Mouse (Mus musculus): ENCODE results near the gene Lrrc20. TPM values are rescaled to one million over a fixed set of nuclear protein-coding genes. Genes with fewer than 3 reads are reported as not detected.

Gene Lrrc20
- polyA plus RNA-seq, 1 experiment from 2014 or later = 13.3 TPM

DNA sequence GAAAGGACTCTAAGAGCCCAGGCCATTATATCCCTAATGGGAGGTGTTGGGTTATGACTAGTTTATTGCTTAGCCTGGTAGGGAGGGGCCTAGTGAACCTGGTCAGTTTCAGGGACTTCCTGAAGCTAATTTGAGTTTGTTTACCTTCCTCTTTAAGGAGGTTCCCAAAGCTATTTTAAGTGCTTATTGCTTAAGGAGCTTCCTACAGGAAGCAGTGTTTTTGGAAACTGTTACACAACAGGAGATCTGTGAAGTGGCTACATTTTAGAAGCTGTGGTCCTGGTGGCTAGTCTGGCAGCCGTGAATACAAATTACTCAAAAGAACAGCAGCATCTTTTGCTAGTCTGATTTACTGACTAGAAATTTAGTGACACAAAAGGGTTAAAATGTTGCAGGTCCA lies 1.3 kb upstream of the Lrrc20 start:
- no peak for ATAC-seq (ENCODE audit: insufficient number of reproducible peaks, insufficient read depth, low FRiP score, low read depth)
- H3K27ac ChIP-seq (replicated peaks in 1 of 2; ENCODE audit: control insufficient read depth in 1 of 2, insufficient read depth in 1 of 2, low read depth in 2 of 2, low read length in 2 of 2) = peak overlapping the region; percentile 90 to 95
- 61% methylated on average over 1 of the region's 1 CpGs for WGBS
- H3K4me2 ChIP-seq (ENCODE audit: low read length) = peak overlapping the region; percentile 18; the same call in 1 of the 2 replicates
- peaks cover 7 to 33% of the 10 kb centered on the region in 2 experiments for H3K4me1 ChIP-seq (ENCODE audit: control insufficient read depth in 2 of 2, insufficient read depth in 2 of 2, low read length in 2 of 2)
- no peaks in the 10 kb centered on the region for H3K27me3 ChIP-seq (ENCODE audit: control insufficient read depth, insufficient read depth, low read length)
- H3K9ac ChIP-seq (ENCODE audit: low read length) = no peak overlapping the region
- H3K4me3 ChIP-seq (ENCODE audit: control insufficient read depth in 1 of 2, insufficient read depth in 1 of 2, low read depth in 1 of 2, low read length in 2 of 2) = no peak overlapping the region
- no peaks in the 10 kb centered on the region for H3K36me3 ChIP-seq (ENCODE audit: control insufficient read depth, insufficient read depth, low read length)
- no peaks in the 10 kb centered on the region for H3K9me3 ChIP-seq (ENCODE audit: control insufficient read depth, low read length)

DNA sequence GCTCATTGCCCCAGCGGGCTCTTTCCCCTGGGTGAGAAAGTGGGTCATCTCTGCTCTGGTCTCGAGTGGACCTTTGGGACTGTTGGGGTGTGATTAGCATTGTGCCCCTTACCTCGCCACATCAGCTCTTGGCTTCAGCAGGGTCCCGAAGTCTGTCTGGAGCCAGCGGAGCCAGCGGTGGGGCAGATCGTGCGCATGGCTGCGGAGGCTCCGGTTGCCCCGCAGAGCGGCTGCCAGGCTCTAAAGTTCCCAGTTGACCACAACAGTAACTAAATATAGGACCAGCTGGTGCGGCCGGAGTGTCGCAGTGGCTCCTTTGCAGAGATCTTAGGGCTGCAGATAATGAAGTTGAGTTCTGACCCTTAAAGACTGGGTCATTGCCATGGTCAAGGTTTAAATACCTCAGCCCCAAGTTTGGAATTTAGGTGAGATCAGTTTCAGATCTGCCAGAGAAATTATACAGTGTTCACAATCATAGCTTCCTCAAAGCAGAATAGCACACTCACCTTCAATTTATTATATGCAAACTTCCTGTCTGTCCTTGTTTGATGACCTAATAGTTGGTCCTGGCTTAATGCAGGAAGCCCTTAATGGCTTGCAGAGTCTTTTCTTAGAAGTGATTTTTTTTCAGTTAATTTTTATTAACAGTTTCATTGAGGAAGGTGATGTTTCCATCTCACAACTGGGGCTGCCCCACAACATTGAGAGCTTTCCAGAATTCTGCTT lies 1.0 kb downstream of the Lrrc20 start:
- under 1% methylated on average over 15 of the region's 15 CpGs for WGBS
- H3K9me3 ChIP-seq (ENCODE audit: control insufficient read depth, low read length) = no peaks in the 10 kb centered on the region
- ATAC-seq (ENCODE audit: insufficient number of reproducible peaks, insufficient read depth, low FRiP score, low read depth) = no peak

DNA sequence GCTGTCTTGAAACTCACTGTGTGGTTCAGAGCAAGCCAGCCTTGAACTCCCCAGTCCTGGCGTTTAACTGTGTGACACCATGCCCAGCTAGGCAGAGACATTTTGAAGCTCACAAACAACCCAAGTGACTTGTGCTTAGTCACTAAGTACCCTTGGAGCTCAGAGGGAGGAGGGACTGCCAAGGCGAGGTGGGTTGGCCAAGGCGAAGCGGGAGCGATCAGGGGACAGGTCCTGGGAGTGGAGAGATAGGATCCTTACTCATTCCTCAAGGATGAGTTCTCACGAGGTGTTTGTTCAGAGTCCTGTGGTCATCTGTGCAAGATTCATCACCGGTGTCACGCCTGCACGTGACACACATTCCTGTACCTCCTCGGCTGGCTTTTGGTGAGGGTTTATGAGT lies 3.9 kb downstream of the Lrrc20 start:
- H3K4me3 ChIP-seq (ENCODE audit: control insufficient read depth in 1 of 2, insufficient read depth in 1 of 2, low read depth in 1 of 2, low read length in 2 of 2) = no peak overlapping the region
- H3K9ac ChIP-seq (ENCODE audit: low read length) = no peak overlapping the region
- no peaks in the 10 kb centered on the region for H3K27me3 ChIP-seq (ENCODE audit: control insufficient read depth, insufficient read depth, low read length)
- H3K4me2 ChIP-seq (ENCODE audit: low read length) = no peak overlapping the region
- peaks cover 7 to 20% of the 10 kb centered on the region in 2 experiments for H3K4me1 ChIP-seq (ENCODE audit: control insufficient read depth in 2 of 2, insufficient read depth in 2 of 2, low read length in 2 of 2)
- 90% methylated on average over 10 of the region's 10 CpGs for WGBS
- no peak overlapping the region for H3K27ac ChIP-seq (replicated peaks in 1 of 2; ENCODE audit: control insufficient read depth in 1 of 2, insufficient read depth in 1 of 2, low read depth in 2 of 2, low read length in 2 of 2)
- H3K36me3 ChIP-seq (ENCODE audit: control insufficient read depth, insufficient read depth, low read length) = 0 out of 2 replicates have a peak, but pooled peaks cover 3% of the 10 kb centered on the region
- H3K9me3 ChIP-seq (ENCODE audit: control insufficient read depth, low read length) = no peaks in the 10 kb centered on the region
- no peak for ATAC-seq (ENCODE audit: insufficient number of reproducible peaks, insufficient read depth, low FRiP score, low read depth)

More for the DNA sequence above, 1.0 kb downstream of the Lrrc20 start:
- H3K4me1 ChIP-seq (ENCODE audit: control insufficient read depth in 2 of 2, insufficient read depth in 2 of 2, low read length in 2 of 2) = peaks cover 7 to 33% of the 10 kb centered on the region in 2 experiments
- no peaks in the 10 kb centered on the region for H3K27me3 ChIP-seq (ENCODE audit: control insufficient read depth, insufficient read depth, low read length)
- H3K9ac ChIP-seq (ENCODE audit: low read length) = peak overlapping the region; percentile 90
- peak overlapping the region; percentile 89 to 92 for H3K27ac ChIP-seq (replicated peaks in 1 of 2; ENCODE audit: control insufficient read depth in 1 of 2, insufficient read depth in 1 of 2, low read depth in 2 of 2, low read length in 2 of 2)
- peak overlapping the region; percentile 87 to 93 for H3K4me3 ChIP-seq (ENCODE audit: control insufficient read depth in 1 of 2, insufficient read depth in 1 of 2, low read depth in 1 of 2, low read length in 2 of 2)
- peak overlapping the region; percentile 98 for H3K4me2 ChIP-seq (ENCODE audit: low read length)
- H3K36me3 ChIP-seq (ENCODE audit: control insufficient read depth, insufficient read depth, low read length) = no peaks in the 10 kb centered on the region

DNA sequence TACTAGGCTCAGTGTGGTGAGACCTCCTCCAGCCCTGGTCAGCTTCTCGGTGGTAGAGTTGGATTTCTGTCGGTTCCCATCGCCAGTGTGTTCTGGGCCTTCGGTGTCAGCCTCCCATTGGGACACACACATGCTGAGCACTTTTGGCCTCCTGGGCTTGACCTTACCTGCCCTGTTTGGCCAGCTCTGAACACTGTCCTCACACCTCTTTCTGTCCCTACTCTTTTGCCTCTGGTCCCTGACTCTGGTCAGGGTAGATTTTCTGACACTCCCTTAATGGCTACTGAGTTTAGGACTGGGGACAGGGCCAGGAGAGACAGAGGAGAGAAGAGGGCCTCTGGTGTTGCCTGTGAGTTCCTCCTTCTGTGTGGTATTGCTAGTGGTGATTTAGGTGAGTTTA lies 4.3 kb downstream of the Lrrc20 start:
- Histone ChIP-seq H3K27me3 (ENCODE audit: control insufficient read depth, insufficient read depth, low read length) (no peaks in the 10 kb centered on the region), H3K9me3 (ENCODE audit: control insufficient read depth, low read length) (no peaks in the 10 kb centered on the region), H3K9ac (ENCODE audit: low read length) (no peak overlapping the region), H3K4me1 (ENCODE audit: control insufficient read depth in 2 of 2, insufficient read depth in 2 of 2, low read length in 2 of 2) (peaks cover 6 to 16% of the 10 kb centered on the region in 2 experiments; a peak in 3 of 4 replicates), H3K27ac (replicated peaks in 1 of 2; ENCODE audit: control insufficient read depth in 1 of 2, insufficient read depth in 1 of 2, low read depth in 2 of 2, low read length in 2 of 2) (no peak overlapping the region), H3K36me3 (ENCODE audit: control insufficient read depth, insufficient read depth, low read length) (0 out of 2 replicates have a peak, but pooled peaks cover 3% of the 10 kb centered on the region), H3K4me3 (ENCODE audit: control insufficient read depth in 1 of 2, insufficient read depth in 1 of 2, low read depth in 1 of 2, low read length in 2 of 2) (no peak overlapping the region), H3K4me2 (ENCODE audit: low read length) (no peak overlapping the region)
- no peak for ATAC-seq (ENCODE audit: insufficient number of reproducible peaks, insufficient read depth, low FRiP score, low read depth)
- 79% methylated on average over 4 of the region's 4 CpGs for WGBS

DNA sequence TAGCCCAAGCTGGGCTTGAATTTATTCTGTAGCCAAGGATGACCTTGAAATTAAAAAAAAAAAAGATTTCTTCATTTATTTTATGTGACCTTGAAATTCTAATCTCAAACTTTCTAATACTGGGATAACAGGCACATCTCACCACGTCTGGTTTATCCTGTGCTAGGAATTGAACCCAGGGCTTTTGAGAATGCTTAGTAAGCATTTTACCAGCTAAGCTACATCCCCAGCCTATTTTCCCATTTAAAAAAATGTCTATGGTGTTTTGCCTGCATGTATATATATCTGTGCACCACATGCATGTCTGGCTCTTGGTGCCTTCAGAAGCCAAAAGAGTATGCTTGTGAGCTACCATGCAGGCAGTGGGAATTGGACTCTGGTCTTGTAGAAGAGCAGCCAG lies 4.9 kb downstream of the Lrrc20 start:
- Histone ChIP-seq H3K4me2 (ENCODE audit: low read length) (no peak overlapping the region), H3K4me1 (ENCODE audit: control insufficient read depth in 2 of 2, insufficient read depth in 2 of 2, low read length in 2 of 2) (peaks cover 5 to 11% of the 10 kb centered on the region in 2 experiments; a peak in 2 of 4 replicates), H3K27me3 (ENCODE audit: control insufficient read depth, insufficient read depth, low read length) (no peaks in the 10 kb centered on the region), H3K9me3 (ENCODE audit: control insufficient read depth, low read length) (no peaks in the 10 kb centered on the region), H3K27ac (replicated peaks in 1 of 2; ENCODE audit: control insufficient read depth in 1 of 2, insufficient read depth in 1 of 2, low read depth in 2 of 2, low read length in 2 of 2) (no peak overlapping the region), H3K4me3 (ENCODE audit: control insufficient read depth in 1 of 2, insufficient read depth in 1 of 2, low read depth in 1 of 2, low read length in 2 of 2) (no peak overlapping the region), H3K9ac (ENCODE audit: low read length) (no peak overlapping the region), H3K36me3 (ENCODE audit: control insufficient read depth, insufficient read depth, low read length) (0 out of 2 replicates have a peak, but pooled peaks cover 3% of the 10 kb centered on the region)
- ATAC-seq (ENCODE audit: insufficient number of reproducible peaks, insufficient read depth, low FRiP score, low read depth) = no peak
- WGBS = 66% methylated on average over 1 of the region's 1 CpGs

DNA sequence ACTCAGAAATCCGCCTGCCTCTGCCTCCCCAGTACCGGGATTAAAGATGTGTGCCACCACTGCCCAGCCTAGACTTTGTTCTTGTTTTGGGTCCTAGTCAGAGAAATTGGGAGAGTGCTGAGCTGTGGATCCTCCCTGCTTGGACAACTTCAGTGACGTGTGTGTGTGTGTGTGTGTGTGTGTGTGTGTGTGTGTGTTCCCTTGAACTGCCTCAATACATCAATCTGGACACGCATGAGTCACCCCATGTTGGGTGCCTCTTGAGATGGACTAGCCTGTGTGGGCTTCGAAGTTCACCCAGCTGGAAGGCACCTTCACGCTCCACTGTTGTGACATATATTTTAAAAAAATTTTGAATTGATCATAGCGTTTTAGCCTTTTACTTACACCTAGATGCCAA lies 7.2 kb downstream of the Lrrc20 start:
- no peak overlapping the region for H3K9ac ChIP-seq (ENCODE audit: low read length)
- 92% methylated on average over 7 of the region's 7 CpGs for WGBS
- H3K36me3 ChIP-seq (ENCODE audit: control insufficient read depth, insufficient read depth, low read length) = 0 out of 2 replicates have a peak, but pooled peaks cover 3% of the 10 kb centered on the region
- H3K4me3 ChIP-seq (ENCODE audit: control insufficient read depth in 1 of 2, insufficient read depth in 1 of 2, low read depth in 1 of 2, low read length in 2 of 2) = no peak overlapping the region
- H3K4me2 ChIP-seq (ENCODE audit: low read length) = no peak overlapping the region
- H3K4me1 ChIP-seq (ENCODE audit: control insufficient read depth in 2 of 2, insufficient read depth in 2 of 2, low read length in 2 of 2) = no peaks in the 10 kb centered on the region; a peak in 2 of 4 replicates
- H3K27ac ChIP-seq (replicated peaks in 1 of 2; ENCODE audit: control insufficient read depth in 1 of 2, insufficient read depth in 1 of 2, low read depth in 2 of 2, low read length in 2 of 2) = no peak overlapping the region
- H3K9me3 ChIP-seq (ENCODE audit: control insufficient read depth, low read length) = no peaks in the 10 kb centered on the region
- H3K27me3 ChIP-seq (ENCODE audit: control insufficient read depth, insufficient read depth, low read length) = no peaks in the 10 kb centered on the region
- no peak for ATAC-seq (ENCODE audit: insufficient number of reproducible peaks, insufficient read depth, low FRiP score, low read depth)

DNA sequence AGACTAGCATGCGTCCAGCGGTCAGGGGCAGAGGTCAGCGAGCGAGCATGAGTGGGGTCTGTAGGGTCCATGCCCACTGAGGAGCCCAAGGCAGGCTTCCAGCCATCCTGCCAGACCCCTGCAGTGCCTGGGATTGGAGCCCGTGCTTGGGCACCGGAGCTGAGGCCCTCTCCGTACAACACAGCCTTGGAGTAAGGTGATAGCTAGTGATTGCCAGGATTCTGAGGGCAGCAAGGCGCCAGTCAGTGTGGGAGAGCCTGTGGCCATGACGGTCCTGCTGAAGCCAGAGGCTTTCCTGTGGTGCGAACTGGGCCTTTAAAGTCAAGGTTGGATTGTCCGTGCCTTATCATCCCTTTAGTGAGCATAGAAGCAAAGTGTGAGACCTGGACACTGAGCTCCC lies 9.2 kb downstream of the Lrrc20 start:
- Histone ChIP-seq H3K4me2 (ENCODE audit: low read length) (no peak overlapping the region), H3K4me1 (ENCODE audit: control insufficient read depth in 2 of 2, insufficient read depth in 2 of 2, low read length in 2 of 2) (no peaks in the 10 kb centered on the region; a peak in 1 of 4 replicates), H3K9ac (ENCODE audit: low read length) (no peak overlapping the region), H3K27me3 (ENCODE audit: control insufficient read depth, insufficient read depth, low read length) (no peaks in the 10 kb centered on the region), H3K9me3 (ENCODE audit: control insufficient read depth, low read length) (no peaks in the 10 kb centered on the region), H3K27ac (replicated peaks in 1 of 2; ENCODE audit: control insufficient read depth in 1 of 2, insufficient read depth in 1 of 2, low read depth in 2 of 2, low read length in 2 of 2) (no peak overlapping the region), H3K4me3 (ENCODE audit: control insufficient read depth in 1 of 2, insufficient read depth in 1 of 2, low read depth in 1 of 2, low read length in 2 of 2) (no peak overlapping the region), H3K36me3 (ENCODE audit: control insufficient read depth, insufficient read depth, low read length) (0 out of 2 replicates have a peak, but pooled peaks cover 3% of the 10 kb centered on the region)
- no peak for ATAC-seq (ENCODE audit: insufficient number of reproducible peaks, insufficient read depth, low FRiP score, low read depth)
- 75% methylated on average over 11 of the region's 11 CpGs for WGBS
